Mouse (Mus musculus) neural tube, embryonic 14.5 days (tissue): ENCODE measurements at regions not wholly inside any gene's neighbourhood (a gene's known extent, or its start where the extent isn't known, plus 50 kb on each side); places are given as distances from the start of the nearest gene placed in this dataset.

Experiments
- ATAC-seq: fragments of 200-750 bp; cut with Nextera tagmentation; 2 replicates; pipeline ENCODE4 v1.8.0; 2017; ENCODE audit warnings: low read depth, mild to moderate bottlenecking, moderate TSS enrichment, moderate library complexity
- H3K27ac ChIP-seq: fragments of 300-500 bp; sonication (generic); 2 replicates; pipeline ENCODE4 v1.5.1; 2014; ENCODE audit warnings: low read depth, mild to moderate bottlenecking, control low read depth, low read length, moderate library complexity, mixed read lengths
- H3K27me3 ChIP-seq: fragments of 300-500 bp; sonication (generic); 2 replicates; pipeline ENCODE4 v1.6.1; 2014; ENCODE audit warnings: low read length; ENCODE audit not compliant: control insufficient read depth, insufficient read depth
- H3K36me3 ChIP-seq: fragments of 300-500 bp; sonication (generic); 2 replicates; pipeline ENCODE4 v1.6.1; 2014; ENCODE audit warnings: low read length, mixed read lengths; ENCODE audit not compliant: control insufficient read depth, insufficient read depth
- H3K4me1 ChIP-seq: fragments of 300-500 bp; sonication (generic); 2 replicates; pipeline ENCODE4 v1.6.1; 2014; ENCODE audit warnings: low read length; ENCODE audit not compliant: control insufficient read depth, insufficient read depth
- H3K4me2 ChIP-seq: fragments of 300-500 bp; sonication (generic); 2 replicates; pipeline ENCODE4 v1.6.1; 2014; ENCODE audit warnings: mild to moderate bottlenecking, low read depth, low read length, control low read depth
- H3K4me3 ChIP-seq: fragments of 300-500 bp; sonication (generic); 2 replicates; pipeline ENCODE4 v1.5.1; 2014; ENCODE audit warnings: low read depth, low read length, control low read depth, mixed read lengths
- H3K9ac ChIP-seq: fragments of 300-500 bp; sonication (generic); replicated peaks from 2 replicates; pipeline ENCODE4 v1.6.1; 2014; ENCODE audit warnings: low read depth, mild to moderate bottlenecking, control low read depth, low read length, mixed read lengths
- H3K9me3 ChIP-seq: fragments of 300-500 bp; sonication (generic); 2 replicates; pipeline ENCODE4 v1.6.1; 2016; ENCODE audit warnings: low read length; ENCODE audit not compliant: control insufficient read depth
- WGBS: fragments of 180-500 bp; shearing (Covaris S2); extraction: QIAGEN DNeasy Blood & Tissue Kit; methylation state at CpG from one replicate; pipeline ENCODE4 v1.1.7; 2014; 5-methylcytosine and 5-hydroxymethylcytosine counted together

GRCm38 (mm10) chr6:54765715-54766114 lies 51.0 kb upstream of the Znrf2 start:
- ATAC-seq: no peak
- Histone ChIP-seq H3K36me3 (no peaks in the 10 kb centered on the region), H3K4me3 (no peak overlapping the region), H3K27me3 (no peaks in the 10 kb centered on the region), H3K4me1 (no peaks in the 10 kb centered on the region), H3K27ac (no peak overlapping the region), H3K9ac (no peak overlapping the region), H3K4me2 (no peak overlapping the region), H3K9me3 (no peaks in the 10 kb centered on the region)
- 86% methylated on average over 2 of the region's 2 CpGs for WGBS

GRCm38 (mm10) chr6:54766485-54767112 lies 50.1 kb upstream of the Znrf2 start:
- WGBS: 90% methylated on average over 5 of the region's 5 CpGs
- Histone ChIP-seq H3K4me3 (no peak overlapping the region), H3K36me3 (no peaks in the 10 kb centered on the region), H3K9ac (no peak overlapping the region), H3K27ac (no peak overlapping the region), H3K4me1 (no peaks in the 10 kb centered on the region), H3K4me2 (no peak overlapping the region), H3K27me3 (no peaks in the 10 kb centered on the region), H3K9me3 (no peaks in the 10 kb centered on the region)
- no peak for ATAC-seq
